Mouse (Mus musculus): ENCODE measurements around the gene Olfr998. TPM values are rescaled to one million over a fixed set of nuclear protein-coding genes. Genes with fewer than 3 reads are reported as not detected.
"Not testable (repeated sequence)": the region's sequence is repeated elsewhere in the genome, so short reads cannot be mapped to it uniquely, and the experiment has no call there.

The Olfr998 gene
- not detected in 2 replicates for polyA plus RNA-seq (2014; fragmentation: Nextera tagmentation; extraction: Ambion mirVana)

DNA sequence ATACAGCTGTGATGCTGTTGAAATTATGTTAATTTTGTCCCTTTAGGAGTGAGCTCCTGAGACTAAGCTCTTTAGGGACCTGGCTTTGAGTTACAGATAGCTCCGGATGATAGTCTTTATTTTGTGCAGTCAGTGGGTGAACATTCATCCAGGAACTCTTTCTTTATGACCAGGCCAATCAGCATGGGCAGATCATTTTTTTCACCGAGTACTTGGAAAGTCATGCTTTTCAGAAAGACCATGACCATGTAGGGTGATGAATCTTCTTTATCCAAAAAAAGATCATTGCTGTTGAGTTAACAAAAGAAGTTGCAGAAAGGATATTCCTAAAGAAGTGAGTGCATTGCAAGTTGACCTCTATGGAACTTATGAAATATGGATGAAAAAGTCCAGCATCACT is at the start of gene Olfr998:
Olfr998 (plus strand) TSS at position 301 of the 400 bp plus-strand sequence.
- not testable (repeated sequence) for DNase-seq; H3K27ac ChIP-seq (replicated peaks; ENCODE audit: low read depth, low read length); H3K27me3 ChIP-seq (ENCODE audit: control insufficient read depth, insufficient read depth, low read length); H3K36me3 ChIP-seq (ENCODE audit: control insufficient read depth, insufficient read depth, low read length); H3K4me2 ChIP-seq (ENCODE audit: low read length); H3K9ac ChIP-seq (replicated peaks; ENCODE audit: low read length); H3K4me3 ChIP-seq (replicated peaks; ENCODE audit: low read depth, low read length); ATAC-seq (ENCODE audit: low FRiP score, low TSS enrichment); H3K9me3 ChIP-seq (ENCODE audit: control insufficient read depth, low read length); H3K4me1 ChIP-seq (ENCODE audit: control insufficient read depth, insufficient read depth, low read length)
- WGBS: 79% methylated on average over 2 of the region's 2 CpGs

DNA sequence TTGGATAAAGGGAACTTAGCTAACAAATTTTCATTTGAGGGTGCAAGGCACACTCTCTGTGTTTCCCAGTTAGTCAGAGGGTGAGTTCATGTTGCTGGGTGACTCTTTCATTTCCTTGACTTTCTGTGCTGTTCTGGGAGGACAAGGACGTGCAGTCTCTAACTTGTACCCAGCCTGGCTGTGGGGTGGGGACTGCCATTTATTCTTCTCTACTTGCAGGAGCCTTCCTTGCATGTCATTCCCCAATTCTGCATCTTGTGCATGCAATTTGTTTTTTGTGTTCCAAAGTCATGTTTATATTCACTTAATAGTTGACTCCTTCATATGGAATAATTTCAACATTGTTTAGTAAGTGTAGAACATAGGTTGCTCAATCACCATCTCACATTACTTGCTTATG is 33.9 kb upstream of the Olfr998 start:
- H3K27ac ChIP-seq (replicated peaks; ENCODE audit: low read depth, low read length): no peak overlapping the region
- no peaks in the 10 kb centered on the region for H3K36me3 ChIP-seq (ENCODE audit: control insufficient read depth, insufficient read depth, low read length)
- DNase-seq (no peak), ATAC-seq (ENCODE audit: low FRiP score, low TSS enrichment) (no peak)
- H3K4me1 ChIP-seq (ENCODE audit: control insufficient read depth, insufficient read depth, low read length): no peaks in the 10 kb centered on the region
- H3K4me2 ChIP-seq (ENCODE audit: low read length): no peak overlapping the region
- no peak overlapping the region for H3K4me3 ChIP-seq (replicated peaks; ENCODE audit: low read depth, low read length)
- 80% methylated on average over 1 of the region's 1 CpGs for WGBS
- H3K9ac ChIP-seq (replicated peaks; ENCODE audit: low read length): no peak overlapping the region
- no peaks in the 10 kb centered on the region for H3K9me3 ChIP-seq (ENCODE audit: control insufficient read depth, low read length)
- H3K27me3 ChIP-seq (ENCODE audit: control insufficient read depth, insufficient read depth, low read length): no peaks in the 10 kb centered on the region

DNA sequence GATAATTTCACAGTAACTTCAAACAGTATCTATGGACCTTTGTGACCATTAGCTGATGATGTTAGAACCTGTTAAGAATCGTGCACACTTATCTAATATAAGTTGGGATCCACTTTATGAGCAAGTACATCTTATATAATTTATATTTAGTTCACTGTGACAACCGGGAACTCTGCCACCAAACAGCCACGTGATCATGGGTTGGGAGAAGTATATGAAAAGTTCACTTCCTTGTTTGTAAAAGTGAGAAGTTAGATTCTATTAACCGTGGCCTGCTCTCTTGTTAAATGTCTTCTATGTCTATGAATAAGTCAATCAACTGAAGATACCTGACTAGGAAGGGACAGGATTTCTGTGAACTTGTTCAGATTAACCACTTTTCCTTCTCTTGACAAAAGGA is 28.5 kb upstream of the Olfr998 start:
- Histone ChIP-seq H3K4me3 (replicated peaks; ENCODE audit: low read depth, low read length) (no peak overlapping the region), H3K36me3 (ENCODE audit: control insufficient read depth, insufficient read depth, low read length) (no peaks in the 10 kb centered on the region), H3K4me1 (ENCODE audit: control insufficient read depth, insufficient read depth, low read length) (no peaks in the 10 kb centered on the region), H3K9me3 (ENCODE audit: control insufficient read depth, low read length) (no peaks in the 10 kb centered on the region), H3K27ac (replicated peaks; ENCODE audit: low read depth, low read length) (no peak overlapping the region), H3K9ac (replicated peaks; ENCODE audit: low read length) (no peak overlapping the region), H3K4me2 (ENCODE audit: low read length) (no peak overlapping the region), H3K27me3 (ENCODE audit: control insufficient read depth, insufficient read depth, low read length) (no peaks in the 10 kb centered on the region)
- ATAC-seq (ENCODE audit: low FRiP score, low TSS enrichment) (no peak), DNase-seq (no peak)
- 79% methylated on average over 4 of the region's 4 CpGs for WGBS

DNA sequence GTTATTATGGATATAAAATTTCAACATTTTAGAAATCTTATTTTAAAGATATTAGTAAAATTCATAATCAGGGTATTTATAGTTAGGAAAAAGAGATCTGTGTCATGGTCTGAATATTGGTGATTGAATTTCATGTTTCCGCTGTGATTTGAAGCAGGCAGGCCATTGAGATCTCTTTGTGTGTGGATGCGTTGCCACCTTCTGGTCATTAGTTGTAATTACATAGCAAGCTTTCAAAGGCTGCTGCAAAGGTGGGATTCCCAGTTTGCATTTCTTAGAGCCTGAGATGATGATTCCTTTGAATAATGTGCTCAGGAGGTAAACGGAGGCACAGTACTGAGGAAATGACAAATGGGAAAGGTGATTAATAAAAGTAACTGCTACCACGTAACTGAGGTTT is 27.6 kb upstream of the Olfr998 start:
- Histone ChIP-seq H3K27me3 (ENCODE audit: control insufficient read depth, insufficient read depth, low read length) (no peaks in the 10 kb centered on the region), H3K36me3 (ENCODE audit: control insufficient read depth, insufficient read depth, low read length) (no peaks in the 10 kb centered on the region), H3K4me1 (ENCODE audit: control insufficient read depth, insufficient read depth, low read length) (no peaks in the 10 kb centered on the region), H3K9ac (replicated peaks; ENCODE audit: low read length) (no peak overlapping the region), H3K27ac (replicated peaks; ENCODE audit: low read depth, low read length) (no peak overlapping the region), H3K4me3 (replicated peaks; ENCODE audit: low read depth, low read length) (no peak overlapping the region), H3K9me3 (ENCODE audit: control insufficient read depth, low read length) (no peaks in the 10 kb centered on the region), H3K4me2 (ENCODE audit: low read length) (no peak overlapping the region)
- ATAC-seq (ENCODE audit: low FRiP score, low TSS enrichment) (peak; percentile 57; the same call in 1 of the 2 replicates), DNase-seq (peak; percentile 83)
- WGBS: 26% methylated on average over 4 of the region's 4 CpGs

DNA sequence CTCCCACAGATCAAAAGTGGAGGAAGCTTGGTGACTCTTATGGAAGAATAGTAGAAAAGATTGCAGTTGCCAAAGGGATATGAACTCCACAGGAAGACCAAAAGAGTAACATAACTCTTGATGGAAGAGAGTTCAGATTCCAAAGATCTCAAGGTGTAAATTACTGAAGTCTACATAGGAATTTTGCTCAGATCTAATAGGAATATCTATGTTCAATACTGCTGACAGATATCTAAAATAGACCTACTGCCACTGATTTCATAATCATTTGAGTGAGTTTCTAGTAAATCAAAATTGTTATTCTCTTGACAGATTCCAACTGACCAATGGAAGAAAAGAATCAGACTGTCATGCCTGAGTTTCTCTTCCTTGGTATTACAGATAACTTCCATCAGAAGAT is 9.8 kb upstream of the Olfr998 start, which contains the start of gene Olfr996:
Olfr996 (plus strand) TSS at position 301 of the 400 bp plus-strand sequence.
- no peak within 1 kb of the TSS for H3K4me3 ChIP-seq (replicated peaks; ENCODE audit: low read depth, low read length)
- H3K4me1 ChIP-seq (ENCODE audit: control insufficient read depth, insufficient read depth, low read length): no peaks in the 10 kb centered on the region
- DNase-seq: no peak
- no peak within 1 kb of the TSS for H3K4me2 ChIP-seq (ENCODE audit: low read length)
- no peaks in the 10 kb centered on the region for H3K27me3 ChIP-seq (ENCODE audit: control insufficient read depth, insufficient read depth, low read length)
- no peak within 1 kb of the TSS for H3K27ac ChIP-seq (replicated peaks; ENCODE audit: low read depth, low read length)
- H3K9ac ChIP-seq (replicated peaks; ENCODE audit: low read length): no peak within 1 kb of the TSS
- no peaks in the 10 kb centered on the region for H3K9me3 ChIP-seq (ENCODE audit: control insufficient read depth, low read length)
- no peak for ATAC-seq (ENCODE audit: low FRiP score, low TSS enrichment)
- no peaks in the 10 kb centered on the region for H3K36me3 ChIP-seq (ENCODE audit: control insufficient read depth, insufficient read depth, low read length)

DNA sequence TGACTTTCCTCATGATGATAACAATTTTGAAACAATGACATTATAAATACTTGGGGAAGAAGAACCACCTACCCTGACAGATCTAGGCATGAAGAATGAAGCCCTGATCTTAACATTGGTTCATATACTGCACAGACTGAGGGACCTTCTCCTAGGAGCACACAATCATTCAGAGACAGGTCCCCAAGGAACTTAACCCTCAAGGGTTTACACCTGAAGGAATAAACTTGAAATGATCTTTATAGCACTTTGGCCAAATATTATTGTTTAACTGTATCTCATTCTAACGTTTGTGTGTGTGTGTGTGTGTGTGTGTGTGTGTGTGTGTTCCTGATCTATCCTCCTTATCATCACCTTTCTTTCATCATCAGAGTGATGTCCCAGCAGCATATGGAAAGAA is 23.1 kb downstream of the Olfr998 start, which contains the start of gene Olfr1000:
Olfr1000 (minus strand) TSS at position 101 of the 400 bp plus-strand sequence.
- WGBS: 75% methylated on average over 1 of the region's 1 CpGs
- ATAC-seq (ENCODE audit: low FRiP score, low TSS enrichment) (no peak), DNase-seq (no peak)
- Histone ChIP-seq H3K9me3 (ENCODE audit: control insufficient read depth, low read length) (no peaks in the 10 kb centered on the region), H3K27me3 (ENCODE audit: control insufficient read depth, insufficient read depth, low read length) (no peaks in the 10 kb centered on the region), H3K4me1 (ENCODE audit: control insufficient read depth, insufficient read depth, low read length) (no peaks in the 10 kb centered on the region), H3K4me2 (ENCODE audit: low read length) (no peak within 1 kb of the TSS), H3K36me3 (ENCODE audit: control insufficient read depth, insufficient read depth, low read length) (no peaks in the 10 kb centered on the region), H3K4me3 (replicated peaks; ENCODE audit: low read depth, low read length) (no peak within 1 kb of the TSS), H3K9ac (replicated peaks; ENCODE audit: low read length) (no peak within 1 kb of the TSS), H3K27ac (replicated peaks; ENCODE audit: low read depth, low read length) (no peak within 1 kb of the TSS)

Other genes with a start within 250 kb of the Olfr998 start
- gene Olfr987, start 249.6 kb upstream of the Olfr998 start, polyA plus RNA-seq (2014; fragmentation: Nextera tagmentation; extraction: Ambion mirVana): not detected in 2 replicates
- gene Olfr988, start 225.7 kb upstream of the Olfr998 start, polyA plus RNA-seq (2014; fragmentation: Nextera tagmentation; extraction: Ambion mirVana): not detected in 2 replicates
- gene Olfr992, start 179.5 kb upstream of the Olfr998 start, polyA plus RNA-seq (2014; fragmentation: Nextera tagmentation; extraction: Ambion mirVana): not detected in 2 replicates
- not detected in 2 replicates for gene Olfr993, start 174.1 kb upstream of the Olfr998 start, polyA plus RNA-seq (2014; fragmentation: Nextera tagmentation; extraction: Ambion mirVana)
- gene Olfr994, start 152.5 kb upstream of the Olfr998 start, polyA plus RNA-seq (2014; fragmentation: Nextera tagmentation; extraction: Ambion mirVana): not detected in 2 replicates
- not detected in 2 replicates for gene Olfr995, start 145.3 kb upstream of the Olfr998 start, polyA plus RNA-seq (2014; fragmentation: Nextera tagmentation; extraction: Ambion mirVana)
- gene 4833423E24Rik, start 69.9 kb upstream of the Olfr998 start, polyA plus RNA-seq (2014; fragmentation: Nextera tagmentation; extraction: Ambion mirVana): 0.12 TPM in 2 replicates
- not detected in 2 replicates for gene Olfr996, start 9.7 kb upstream of the Olfr998 start, polyA plus RNA-seq (2014; fragmentation: Nextera tagmentation; extraction: Ambion mirVana)
- not detected in 2 replicates for gene Olfr1000, start 23.0 kb downstream of the Olfr998 start, polyA plus RNA-seq (2014; fragmentation: Nextera tagmentation; extraction: Ambion mirVana)
- not detected in 2 replicates for gene Olfr1002, start 61.8 kb downstream of the Olfr998 start, polyA plus RNA-seq (2014; fragmentation: Nextera tagmentation; extraction: Ambion mirVana)
- not detected in 2 replicates for gene Olfr154, start 75.5 kb downstream of the Olfr998 start, polyA plus RNA-seq (2014; fragmentation: Nextera tagmentation; extraction: Ambion mirVana)
- gene Olfr1006, start 89.8 kb downstream of the Olfr998 start, polyA plus RNA-seq (2014; fragmentation: Nextera tagmentation; extraction: Ambion mirVana): not detected in 2 replicates
- not detected in 2 replicates for gene Olfr1008, start 100.5 kb downstream of the Olfr998 start, polyA plus RNA-seq (2014; fragmentation: Nextera tagmentation; extraction: Ambion mirVana)
- not detected in 2 replicates for gene Olfr1009, start 126.5 kb downstream of the Olfr998 start, polyA plus RNA-seq (2014; fragmentation: Nextera tagmentation; extraction: Ambion mirVana)
- gene Olfr1012, start 173.8 kb downstream of the Olfr998 start, polyA plus RNA-seq (2014; fragmentation: Nextera tagmentation; extraction: Ambion mirVana): not detected in 2 replicates
- gene Olfr1013, start 178.2 kb downstream of the Olfr998 start, polyA plus RNA-seq (2014; fragmentation: Nextera tagmentation; extraction: Ambion mirVana): not detected in 2 replicates
- not detected in 2 replicates for gene Olfr1014, start 183.8 kb downstream of the Olfr998 start, polyA plus RNA-seq (2014; fragmentation: Nextera tagmentation; extraction: Ambion mirVana)
- not detected in 2 replicates for gene Olfr1015, start 193.1 kb downstream of the Olfr998 start, polyA plus RNA-seq (2014; fragmentation: Nextera tagmentation; extraction: Ambion mirVana)
- gene Olfr1016, start 213.6 kb downstream of the Olfr998 start, polyA plus RNA-seq (2014; fragmentation: Nextera tagmentation; extraction: Ambion mirVana): not detected in 2 replicates
- gene Olfr1018, start 229.5 kb downstream of the Olfr998 start, polyA plus RNA-seq (2014; fragmentation: Nextera tagmentation; extraction: Ambion mirVana): not detected in 2 replicates